Mouse (Mus musculus): ENCODE measurements around the gene Mki67.

- TF ChIP-seq KAT2A (IDR thresholded peaks at IDR 0.05; ENCODE audit: insufficient replicate concordance, low read length) (no peak), PAX5 (IDR thresholded peaks at IDR 0.05; ENCODE audit: low read length) (no peak)
Measured at GRCm38 (mm10) chr7:135726707-135727106, 10.5 kb upstream of the Mki67 start.

Measured in CH12.LX (cell line).